Mouse (Mus musculus): Measurements from ENCODE around the gene Tmem239. TPM values are rescaled to one million over a fixed set of nuclear protein-coding genes. Genes with fewer than 3 reads are reported as not detected.
A peak's percentile ranks its signal among the peaks of the same experiment; 100 is the strongest.

The Tmem239 gene
- polyA plus RNA-seq, 1 experiment from 2014 or later: 0.11 TPM

- no peak overlapping the region for H3K9ac ChIP-seq (ENCODE audit: low read length)
- H3K4me1 ChIP-seq (ENCODE audit: control insufficient read depth, insufficient read depth, low read length): peaks cover 8% of the 10 kb centered on the region; the same call in 1 of the 2 replicates
- H3K9me3 ChIP-seq (ENCODE audit: control insufficient read depth, low read length): no peaks in the 10 kb centered on the region
- H3K4me2 ChIP-seq (ENCODE audit: low read depth, severe bottlenecking): no peak overlapping the region
- no peak overlapping the region for H3K4me3 ChIP-seq (ENCODE audit: low read depth, low read length)
- DNase-seq (ENCODE audit: low spot score): no peak
- WGBS: 94% methylated on average over 26 of the region's 26 CpGs
- no peaks in the 10 kb centered on the region for H3K27me3 ChIP-seq (ENCODE audit: control insufficient read depth, insufficient read depth, low read length)
- no peaks in the 10 kb centered on the region for H3K36me3 ChIP-seq (ENCODE audit: control insufficient read depth, insufficient read depth, low read length)
- no peak for ATAC-seq (ENCODE audit: insufficient number of reproducible peaks, low FRiP score, low TSS enrichment, low read depth)
- no peak overlapping the region for H3K27ac ChIP-seq (replicated peaks; ENCODE audit: low read depth, low read length)
Measured at GRCm38 (mm10) chr2:130421781-130422620, 15.7 kb downstream of the Tmem239 start.

- peak overlapping the region; percentile 89 for H3K9ac ChIP-seq (ENCODE audit: low read length)
- DNase-seq (ENCODE audit: low spot score) (peak; percentile 87), ATAC-seq (ENCODE audit: insufficient number of reproducible peaks, low FRiP score, low TSS enrichment, low read depth) (peak; percentile 76)
- no peaks in the 10 kb centered on the region for H3K27me3 ChIP-seq (ENCODE audit: control insufficient read depth, insufficient read depth, low read length)
- H3K36me3 ChIP-seq (ENCODE audit: control insufficient read depth, insufficient read depth, low read length): no peaks in the 10 kb centered on the region
- peak overlapping the region; percentile 86 for H3K4me2 ChIP-seq (ENCODE audit: low read depth, severe bottlenecking)
- WGBS: 17% methylated on average over 49 of the region's 49 CpGs
- peak overlapping the region; percentile 62 for H3K27ac ChIP-seq (replicated peaks; ENCODE audit: low read depth, low read length)
- no peaks in the 10 kb centered on the region for H3K9me3 ChIP-seq (ENCODE audit: control insufficient read depth, low read length)
- peaks cover 8% of the 10 kb centered on the region; the same call in 1 of the 2 replicates for H3K4me1 ChIP-seq (ENCODE audit: control insufficient read depth, insufficient read depth, low read length)
- peak overlapping the region; percentile 82 for H3K4me3 ChIP-seq (ENCODE audit: low read depth, low read length)
Measured at GRCm38 (mm10) chr2:130423397-130424125, 17.3 kb downstream of the Tmem239 start.

GRCm38 (mm10) chr2:130424126-130424853 is 18.0 kb downstream of the Tmem239 start, which contains the start of the genes Vps16 and Pced1a:
Gene Vps16, plus strand, starts transcription at chr2:130424339.
Gene Pced1a, minus strand, starts transcription at chr2:130424701.
- no peaks in the 10 kb centered on the region for H3K27me3 ChIP-seq (ENCODE audit: control insufficient read depth, insufficient read depth, low read length)
- DNase-seq (ENCODE audit: low spot score) (peak; percentile 93), ATAC-seq (ENCODE audit: insufficient number of reproducible peaks, low FRiP score, low TSS enrichment, low read depth) (peak; percentile 94)
- H3K4me3 ChIP-seq (ENCODE audit: low read depth, low read length): peak within 1 kb of the TSS; percentile 82
- H3K9me3 ChIP-seq (ENCODE audit: control insufficient read depth, low read length): no peaks in the 10 kb centered on the region
- WGBS: 0% methylated on average over 58 of the region's 58 CpGs
- peak within 1 kb of the TSS; percentile 86 for H3K4me2 ChIP-seq (ENCODE audit: low read depth, severe bottlenecking)
- peak within 1 kb of the TSS; percentile 89 for H3K9ac ChIP-seq (ENCODE audit: low read length)
- no peaks in the 10 kb centered on the region for H3K36me3 ChIP-seq (ENCODE audit: control insufficient read depth, insufficient read depth, low read length)
- peak within 1 kb of the TSS; percentile 62 for H3K27ac ChIP-seq (replicated peaks; ENCODE audit: low read depth, low read length)
- H3K4me1 ChIP-seq (ENCODE audit: control insufficient read depth, insufficient read depth, low read length): peaks cover 8% of the 10 kb centered on the region; the same call in 1 of the 2 replicates

GRCm38 (mm10) chr2:130425112-130425511 is 18.8 kb downstream of the Tmem239 start:
- Histone ChIP-seq H3K9ac (ENCODE audit: low read length) (peak overlapping the region; percentile 89), H3K4me1 (ENCODE audit: control insufficient read depth, insufficient read depth, low read length) (peaks cover 8% of the 10 kb centered on the region; the same call in 1 of the 2 replicates), H3K27ac (replicated peaks; ENCODE audit: low read depth, low read length) (no peak overlapping the region)

GRCm38 (mm10) chr2:130429851-130430250 is 23.6 kb downstream of the Tmem239 start:
- H3K9me3 ChIP-seq (ENCODE audit: control insufficient read depth, low read length): no peaks in the 10 kb centered on the region
- H3K27me3 ChIP-seq (ENCODE audit: control insufficient read depth, insufficient read depth, low read length): no peaks in the 10 kb centered on the region
- H3K4me2 ChIP-seq (ENCODE audit: low read depth, severe bottlenecking): no peak overlapping the region
- no peak overlapping the region for H3K4me3 ChIP-seq (ENCODE audit: low read depth, low read length)
- no peak overlapping the region for H3K27ac ChIP-seq (replicated peaks; ENCODE audit: low read depth, low read length)
- H3K4me1 ChIP-seq (ENCODE audit: control insufficient read depth, insufficient read depth, low read length): 0 out of 2 replicates have a peak, but pooled peaks cover 4% of the 10 kb centered on the region
- DNase-seq (ENCODE audit: low spot score) (no peak), ATAC-seq (ENCODE audit: insufficient number of reproducible peaks, low FRiP score, low TSS enrichment, low read depth) (no peak)
- H3K36me3 ChIP-seq (ENCODE audit: control insufficient read depth, insufficient read depth, low read length): peaks cover 2% of the 10 kb centered on the region; the same call in 1 of the 2 replicates
- H3K9ac ChIP-seq (ENCODE audit: low read length): no peak overlapping the region
- WGBS: 86% methylated on average over 2 of the region's 2 CpGs

More at GRCm38 (mm10) chr2:130425112-130425511, 18.8 kb downstream of the Tmem239 start:
- peak overlapping the region; percentile 86 for H3K4me2 ChIP-seq (ENCODE audit: low read depth, severe bottlenecking)
- ATAC-seq (ENCODE audit: insufficient number of reproducible peaks, low FRiP score, low TSS enrichment, low read depth): no peak
- no peak for DNase-seq (ENCODE audit: low spot score)
- H3K4me3 ChIP-seq (ENCODE audit: low read depth, low read length): peak overlapping the region; percentile 82
- 61% methylated on average over 5 of the region's 5 CpGs for WGBS
- H3K36me3 ChIP-seq (ENCODE audit: control insufficient read depth, insufficient read depth, low read length): peaks cover 2% of the 10 kb centered on the region; the same call in 1 of the 2 replicates
- H3K9me3 ChIP-seq (ENCODE audit: control insufficient read depth, low read length): no peaks in the 10 kb centered on the region
- no peaks in the 10 kb centered on the region for H3K27me3 ChIP-seq (ENCODE audit: control insufficient read depth, insufficient read depth, low read length)

GRCm38 (mm10) chr2:130430484-130430883 is 24.2 kb downstream of the Tmem239 start:
- Histone ChIP-seq H3K9ac (ENCODE audit: low read length) (no peak overlapping the region), H3K4me2 (ENCODE audit: low read depth, severe bottlenecking) (no peak overlapping the region), H3K4me3 (ENCODE audit: low read depth, low read length) (no peak overlapping the region), H3K27ac (replicated peaks; ENCODE audit: low read depth, low read length) (no peak overlapping the region), H3K36me3 (ENCODE audit: control insufficient read depth, insufficient read depth, low read length) (peaks cover 2% of the 10 kb centered on the region; the same call in 1 of the 2 replicates), H3K27me3 (ENCODE audit: control insufficient read depth, insufficient read depth, low read length) (no peaks in the 10 kb centered on the region), H3K9me3 (ENCODE audit: control insufficient read depth, low read length) (no peaks in the 10 kb centered on the region), H3K4me1 (ENCODE audit: control insufficient read depth, insufficient read depth, low read length) (no peaks in the 10 kb centered on the region)
- 91% methylated on average over 3 of the region's 3 CpGs for WGBS
- DNase-seq (ENCODE audit: low spot score) (no peak), ATAC-seq (ENCODE audit: insufficient number of reproducible peaks, low FRiP score, low TSS enrichment, low read depth) (no peak)

GRCm38 (mm10) chr2:130432157-130432556 is 25.9 kb downstream of the Tmem239 start:
- 82% methylated on average over 3 of the region's 3 CpGs for WGBS
- H3K4me3 ChIP-seq (ENCODE audit: low read depth, low read length): no peak overlapping the region
- no peaks in the 10 kb centered on the region for H3K27me3 ChIP-seq (ENCODE audit: control insufficient read depth, insufficient read depth, low read length)
- no peak overlapping the region for H3K27ac ChIP-seq (replicated peaks; ENCODE audit: low read depth, low read length)
- H3K4me1 ChIP-seq (ENCODE audit: control insufficient read depth, insufficient read depth, low read length): no peaks in the 10 kb centered on the region
- ATAC-seq (ENCODE audit: insufficient number of reproducible peaks, low FRiP score, low TSS enrichment, low read depth) (no peak), DNase-seq (ENCODE audit: low spot score) (no peak)
- no peaks in the 10 kb centered on the region for H3K9me3 ChIP-seq (ENCODE audit: control insufficient read depth, low read length)
- H3K4me2 ChIP-seq (ENCODE audit: low read depth, severe bottlenecking): no peak overlapping the region
- H3K9ac ChIP-seq (ENCODE audit: low read length): no peak overlapping the region
- H3K36me3 ChIP-seq (ENCODE audit: control insufficient read depth, insufficient read depth, low read length): peaks cover 2% of the 10 kb centered on the region; the same call in 1 of the 2 replicates

GRCm38 (mm10) chr2:130433152-130433551 is 26.9 kb downstream of the Tmem239 start:
- ATAC-seq (ENCODE audit: insufficient number of reproducible peaks, low FRiP score, low TSS enrichment, low read depth) (no peak), DNase-seq (ENCODE audit: low spot score) (peak; percentile 57)
- H3K27ac ChIP-seq (replicated peaks; ENCODE audit: low read depth, low read length): no peak overlapping the region

More at GRCm38 (mm10) chr2:130433152-130433551, 26.9 kb downstream of the Tmem239 start:
- 25% methylated on average over 4 of the region's 4 CpGs for WGBS
- Histone ChIP-seq H3K4me3 (ENCODE audit: low read depth, low read length) (no peak overlapping the region), H3K4me1 (ENCODE audit: control insufficient read depth, insufficient read depth, low read length) (no peaks in the 10 kb centered on the region), H3K4me2 (ENCODE audit: low read depth, severe bottlenecking) (no peak overlapping the region), H3K9ac (ENCODE audit: low read length) (no peak overlapping the region), H3K36me3 (ENCODE audit: control insufficient read depth, insufficient read depth, low read length) (peaks cover 6% of the 10 kb centered on the region), H3K9me3 (ENCODE audit: control insufficient read depth, low read length) (no peaks in the 10 kb centered on the region), H3K27me3 (ENCODE audit: control insufficient read depth, insufficient read depth, low read length) (no peaks in the 10 kb centered on the region)
